Mouse (Mus musculus) macrophage (primary cell): Measurements from ENCODE around the gene Nme4. TPM values are rescaled to one million over a fixed set of nuclear protein-coding genes. Genes with fewer than 3 reads are reported as not detected.
A peak's percentile ranks its signal among the peaks of the same experiment; 100 is the strongest.
"Not testable (repeated sequence)": the region's sequence is repeated elsewhere in the genome, so short reads cannot be mapped to it uniquely, and the experiment has no call there.

Experiments
- H3K27ac ChIP-seq: fragments of 350-480 bp; formaldehyde crosslinking; 2 replicates; pipeline ENCODE4 v1.9.0; 2021
- H3K36me3 ChIP-seq: fragments of 350-480 bp; formaldehyde crosslinking; 2 replicates; pipeline ENCODE4 v1.9.0; 2021; ENCODE audit errors: inconsistent target
- H3K4me3 ChIP-seq: fragments of 350-480 bp; formaldehyde crosslinking; 2 replicates; pipeline ENCODE4 v1.9.0; 2021; ENCODE audit errors: inconsistent target
- H3K79me2 ChIP-seq: fragments of 350-480 bp; formaldehyde crosslinking; 2 replicates; pipeline ENCODE4 v1.9.0; 2021; ENCODE audit errors: inconsistent target
- WGBS: methylation state at CpG from one replicate; pipeline ENCODE4 v1.1.7; 2026; ENCODE audit warnings: inconsistent platforms; ENCODE audit not compliant: missing documents; 5-methylcytosine and 5-hydroxymethylcytosine counted together
- polyA plus RNA-seq: library from polyadenylated mRNA; stranded (reverse); fragments of 250-400 nt; gene quantifications from 3 replicates; pipeline ENCODE4 v1.2.4, GENCODE M21; 2018; ENCODE audit warnings: inconsistent platforms

Nme4 gene
- polyA plus RNA-seq, 1 experiment from 2014 or later, result 16.3 TPM

- H3K4me3 ChIP-seq, result no peak overlapping the region
- no peaks in the 10 kb centered on the region for H3K36me3 ChIP-seq
- WGBS, result 61% methylated on average over 4 of the region's 4 CpGs
- H3K79me2 ChIP-seq, result no peaks in the 10 kb centered on the region
- H3K27ac ChIP-seq, result peak overlapping the region; percentile 87
Observed at GRCm38 (mm10) chr17:26101478-26101877, 6.1 kb upstream of the Nme4 start.

DNA sequence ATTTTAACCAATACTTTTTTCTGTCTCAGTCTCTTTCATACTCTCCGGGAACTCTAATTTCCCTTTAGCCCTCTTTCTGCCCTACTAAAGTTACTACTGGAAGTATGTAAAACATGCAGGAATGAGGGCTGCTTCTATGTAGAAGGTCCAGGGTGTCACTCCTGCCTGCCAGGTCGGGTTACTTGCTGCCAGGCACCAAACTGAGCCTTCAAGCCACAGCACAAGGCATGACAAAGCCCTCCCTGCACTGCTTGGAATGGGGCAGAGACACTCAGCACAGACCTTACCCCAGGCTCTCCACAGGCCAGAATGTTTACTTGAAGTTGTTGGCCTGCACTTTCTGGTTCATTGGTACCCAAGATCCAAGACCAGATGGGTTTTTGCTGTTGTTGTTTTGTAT, 4.8 kb upstream of the Nme4 start:
- H3K27ac ChIP-seq, result peak overlapping the region; percentile 87; the same call in 1 of the 2 replicates
- no peak overlapping the region for H3K4me3 ChIP-seq
- H3K36me3 ChIP-seq, result no peaks in the 10 kb centered on the region
- WGBS, result 74% methylated on average over 2 of the region's 2 CpGs
- no peaks in the 10 kb centered on the region for H3K79me2 ChIP-seq

DNA sequence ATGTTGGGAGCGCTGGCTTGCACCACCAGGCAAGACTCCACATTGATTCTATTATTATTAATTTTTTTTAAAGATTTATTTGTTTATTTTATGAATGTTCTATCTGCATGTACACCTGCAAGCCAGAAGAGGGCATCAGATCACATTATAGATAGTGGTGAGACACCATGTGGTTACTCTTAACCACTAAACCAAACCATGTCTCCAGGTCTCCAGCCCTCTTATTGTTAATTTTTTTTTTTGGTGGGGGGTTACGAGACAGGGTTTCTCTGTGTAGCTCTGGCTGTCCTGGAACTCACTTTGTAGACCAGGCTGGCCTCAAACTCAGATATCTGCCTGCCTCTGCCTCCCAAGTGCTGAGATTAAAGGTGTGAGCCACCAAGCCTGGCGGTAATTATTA, 3.9 kb upstream of the Nme4 start:
- not testable (repeated sequence) for H3K4me3 ChIP-seq, H3K79me2 ChIP-seq, H3K27ac ChIP-seq, H3K36me3 ChIP-seq
- 49% methylated on average over 3 of the region's 3 CpGs for WGBS

DNA sequence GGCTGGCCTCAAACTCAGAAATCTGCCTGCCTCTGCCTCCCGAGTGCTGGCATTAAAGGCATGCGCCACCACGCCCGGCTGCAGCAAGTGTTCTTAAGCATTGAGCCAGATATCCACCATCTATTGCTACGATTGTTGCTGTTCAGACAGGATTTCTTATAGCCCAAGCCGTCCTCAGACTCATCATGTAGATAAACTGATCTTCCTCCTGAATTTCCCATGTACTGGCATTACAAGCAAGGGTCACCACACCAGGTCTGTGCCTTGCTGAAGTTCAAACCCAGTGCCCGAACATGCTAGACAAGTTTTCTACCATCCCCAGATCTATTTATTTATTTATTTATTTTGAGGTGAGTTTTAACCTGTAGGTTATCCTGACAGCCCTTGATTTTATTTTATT, 3.1 kb upstream of the Nme4 start:
- Histone ChIP-seq H3K27ac (no peak overlapping the region), H3K36me3 (no peaks in the 10 kb centered on the region), H3K79me2 (no peaks in the 10 kb centered on the region), H3K4me3 (no peak overlapping the region)
- 98% methylated on average over 7 of the region's 7 CpGs for WGBS

DNA sequence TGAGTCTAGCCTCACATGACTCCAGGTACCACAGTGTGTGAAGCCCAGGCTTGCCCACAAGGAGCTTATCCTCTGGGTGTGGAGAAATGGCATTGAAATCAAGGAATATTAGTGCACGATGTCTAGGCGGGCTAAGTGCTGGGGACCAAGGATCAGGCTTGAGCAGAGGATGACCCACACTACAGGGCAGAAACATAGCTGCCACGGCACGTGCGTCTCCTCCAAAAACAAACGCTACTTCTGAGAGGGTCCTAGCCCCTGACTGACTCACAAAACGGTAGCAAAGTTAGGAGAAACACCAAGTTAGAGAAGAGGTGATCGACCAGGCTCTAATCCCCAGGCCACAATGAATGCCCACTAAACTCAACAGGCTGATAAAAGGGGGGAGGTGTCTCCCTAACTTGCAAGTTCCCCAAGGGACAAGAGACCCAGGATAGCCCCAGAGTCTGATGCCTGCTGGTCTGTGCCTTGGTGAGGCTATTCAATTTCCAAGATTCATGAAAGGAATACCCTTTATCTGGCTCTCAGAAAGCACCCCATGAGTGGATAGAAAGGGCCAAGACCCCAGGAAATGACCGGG, 781 bp downstream of the Nme4 start:
- Histone ChIP-seq H3K79me2 (no peaks in the 10 kb centered on the region), H3K4me3 (peak overlapping the region; percentile 46), H3K36me3 (no peaks in the 10 kb centered on the region), H3K27ac (0 out of 2 replicates have a peak overlapping the region, but pooled peaks have one; percentile 25)
- WGBS, result 65% methylated on average over 9 of the region's 9 CpGs

- no peaks in the 10 kb centered on the region for H3K36me3 ChIP-seq
- H3K79me2 ChIP-seq, result no peaks in the 10 kb centered on the region
- H3K27ac ChIP-seq, result peak within 1 kb of the TSS; percentile 51
- 1% methylated on average over 32 of the region's 32 CpGs for WGBS
- H3K4me3 ChIP-seq, result peak within 1 kb of the TSS; percentile 81
Observed at GRCm38 (mm10) chr17:26089905-26090632, 5.3 kb downstream of the Nme4 start, which contains the start of gene Decr2. Gene Decr2 (minus strand): TSS chr17:26090337.

DNA sequence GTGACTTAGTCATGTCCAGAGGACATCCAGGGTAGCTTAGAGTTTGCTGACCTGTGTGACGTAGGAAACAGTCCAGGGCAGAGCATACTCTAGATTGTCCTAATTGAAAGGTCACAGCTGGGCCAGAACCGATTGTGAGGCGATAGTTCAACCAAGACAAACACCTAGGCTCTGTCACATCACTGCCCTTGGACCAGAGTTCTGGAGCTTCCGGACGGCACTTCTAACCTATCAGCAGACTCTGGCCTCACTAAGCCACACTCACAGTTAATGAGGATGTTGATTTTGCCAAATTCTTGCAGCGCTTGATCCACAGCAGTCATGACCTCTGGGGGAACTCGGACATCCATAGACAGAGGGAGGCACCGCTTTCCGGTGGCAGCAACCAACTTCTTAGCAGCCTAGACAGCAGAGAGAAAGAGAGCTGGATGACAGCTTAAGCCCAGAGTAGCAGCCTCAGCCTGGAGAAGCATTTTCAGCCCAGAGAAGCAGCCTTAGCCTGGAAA, 8.3 kb downstream of the Nme4 start:
- Histone ChIP-seq H3K36me3 (no peaks in the 10 kb centered on the region; the same call in 1 of the 2 replicates), H3K27ac (no peak overlapping the region), H3K79me2 (no peaks in the 10 kb centered on the region), H3K4me3 (no peak overlapping the region)
- WGBS, result 95% methylated on average over 9 of the region's 9 CpGs

DNA sequence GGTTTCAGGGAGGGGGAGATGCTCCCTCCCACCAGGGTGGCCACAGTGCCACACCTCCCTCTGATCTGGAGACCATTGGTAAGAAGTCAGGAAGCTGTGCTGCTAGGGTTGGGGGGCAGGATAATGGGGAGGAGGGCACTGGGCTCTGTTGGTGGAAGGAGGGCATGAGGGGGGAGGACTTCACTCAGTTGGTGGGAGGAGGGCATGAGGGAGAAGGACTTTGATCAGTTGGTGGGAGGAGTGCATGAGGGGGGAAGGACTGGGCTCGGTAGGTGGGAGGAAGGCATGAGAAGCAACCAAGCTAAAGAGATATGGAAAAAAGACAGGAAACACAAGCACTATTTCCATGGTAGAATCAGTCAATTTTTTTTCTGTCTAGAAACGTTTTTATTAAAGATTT, 14.5 kb downstream of the Nme4 start:
- 66% methylated on average over 2 of the region's 2 CpGs for WGBS
- no peaks in the 10 kb centered on the region for H3K79me2 ChIP-seq
- no peak overlapping the region for H3K27ac ChIP-seq
- H3K4me3 ChIP-seq, result no peak overlapping the region
- no peaks in the 10 kb centered on the region; the same call in 1 of the 2 replicates for H3K36me3 ChIP-seq

- Histone ChIP-seq H3K4me3 (no peak overlapping the region), H3K36me3 (no peaks in the 10 kb centered on the region), H3K27ac (no peak overlapping the region), H3K79me2 (no peaks in the 10 kb centered on the region)
- WGBS, result 89% methylated on average over 2 of the region's 2 CpGs
Observed at GRCm38 (mm10) chr17:26078851-26079250, 16.6 kb downstream of the Nme4 start.

DNA sequence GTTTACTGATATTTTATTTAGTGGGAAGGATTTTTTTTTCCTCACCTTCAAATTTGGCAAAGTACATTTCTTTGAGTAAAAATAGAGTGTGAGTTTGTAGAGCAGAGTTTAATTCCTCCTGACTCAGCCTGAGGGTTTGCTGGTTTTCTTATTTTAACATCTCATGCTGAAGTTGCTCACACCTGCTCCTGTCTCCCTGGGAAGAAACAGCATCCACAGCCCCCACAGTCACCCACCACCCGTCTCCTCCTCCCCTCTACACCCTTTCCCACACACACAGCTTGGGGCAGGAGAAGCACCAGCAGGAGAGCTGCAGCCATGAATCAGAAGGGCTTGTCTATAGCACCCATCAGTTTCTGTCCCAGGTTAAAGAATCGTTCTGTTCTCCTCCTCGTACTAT, 20.2 kb downstream of the Nme4 start:
- Histone ChIP-seq H3K79me2 (no peaks in the 10 kb centered on the region), H3K36me3 (no peaks in the 10 kb centered on the region), H3K27ac (no peak overlapping the region), H3K4me3 (no peak overlapping the region)
- WGBS, result 83% methylated on average over 3 of the region's 3 CpGs

DNA sequence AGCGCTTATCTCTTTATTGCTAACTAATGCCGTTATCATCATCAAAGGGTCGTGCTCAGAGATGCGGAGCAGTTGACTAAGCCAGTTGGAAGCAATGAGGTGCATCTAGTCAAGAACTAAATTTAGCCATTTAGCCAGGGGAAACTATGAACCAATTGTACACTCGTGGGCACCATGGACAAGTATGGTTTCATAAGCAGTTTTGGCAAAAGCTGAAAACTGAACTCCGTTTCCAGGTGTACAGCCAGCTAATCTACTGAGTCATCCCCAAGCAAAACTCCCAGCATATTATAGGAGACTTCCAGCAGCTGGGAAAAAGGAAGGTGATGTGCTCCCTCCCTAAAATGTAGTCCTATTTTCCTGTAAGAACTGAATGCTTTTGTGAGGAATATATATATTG, 25.3 kb downstream of the Nme4 start:
- Histone ChIP-seq H3K27ac (no peak overlapping the region), H3K36me3 (no peaks in the 10 kb centered on the region), H3K4me3 (no peak overlapping the region), H3K79me2 (no peaks in the 10 kb centered on the region)
- WGBS, result 27% methylated on average over 6 of the region's 6 CpGs

DNA sequence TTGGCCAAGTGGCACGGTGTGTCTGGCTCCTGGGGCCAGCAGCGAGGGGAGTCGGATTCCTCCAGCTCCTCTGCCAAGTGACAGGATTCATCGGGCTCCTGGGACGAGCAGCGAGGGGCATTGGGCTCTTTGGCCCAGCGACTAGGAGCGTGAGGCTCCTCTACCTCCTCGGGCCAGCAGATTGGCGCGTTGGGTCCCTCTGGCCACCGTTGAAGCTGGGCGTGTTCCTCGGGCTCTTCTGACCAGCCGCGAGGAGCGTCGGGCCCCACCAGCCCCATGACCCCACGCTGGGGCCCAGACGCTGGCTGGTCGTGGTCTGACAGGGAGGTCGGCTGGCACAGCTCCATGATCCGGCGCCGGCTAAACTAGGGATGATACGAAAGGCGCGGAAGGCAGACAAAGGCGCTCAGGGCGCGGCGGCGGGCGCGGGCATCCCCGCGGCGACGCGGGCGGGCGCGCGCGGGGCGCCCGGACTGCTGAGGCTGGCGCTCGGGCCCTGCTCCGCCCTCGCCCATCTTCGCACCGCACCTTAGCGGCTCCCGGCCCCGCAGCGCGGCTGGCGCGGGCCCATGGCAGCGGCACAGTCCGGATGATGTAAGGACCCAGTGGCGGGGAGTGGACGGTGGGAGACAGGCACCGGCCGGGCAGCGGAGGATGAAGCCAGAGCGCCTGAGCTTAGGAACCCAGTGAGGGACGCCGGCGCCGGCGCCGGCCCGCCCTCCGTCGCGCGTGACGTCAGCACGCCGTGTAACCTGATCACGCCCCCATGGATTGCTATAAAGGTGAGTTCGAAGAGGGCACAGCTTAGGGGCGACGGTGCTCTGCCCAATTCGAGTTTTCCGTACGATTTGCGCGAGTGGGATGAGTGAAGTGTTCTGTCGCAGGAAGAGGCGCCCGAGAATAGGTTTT, 26.3 kb downstream of the Nme4 start, which contains the start of gene Rab11fip3:
TSS of gene Rab11fip3 (minus strand) at position 725 of the 909 bp plus-strand sequence.
- Histone ChIP-seq H3K4me3 (peak within 1 kb of the TSS; percentile 39), H3K36me3 (no peaks in the 10 kb centered on the region), H3K79me2 (no peaks in the 10 kb centered on the region), H3K27ac (no peak within 1 kb of the TSS)
- WGBS, result under 1% methylated on average over 94 of the region's 94 CpGs

GRCm38 (mm10) chr17:26068024-26068830, 27.2 kb downstream of the Nme4 start:
- H3K79me2 ChIP-seq, result no peaks in the 10 kb centered on the region
- H3K36me3 ChIP-seq, result no peaks in the 10 kb centered on the region
- peak overlapping the region; percentile 26 for H3K4me3 ChIP-seq
- WGBS, result 19% methylated on average over 44 of the region's 44 CpGs
- no peak overlapping the region for H3K27ac ChIP-seq

DNA sequence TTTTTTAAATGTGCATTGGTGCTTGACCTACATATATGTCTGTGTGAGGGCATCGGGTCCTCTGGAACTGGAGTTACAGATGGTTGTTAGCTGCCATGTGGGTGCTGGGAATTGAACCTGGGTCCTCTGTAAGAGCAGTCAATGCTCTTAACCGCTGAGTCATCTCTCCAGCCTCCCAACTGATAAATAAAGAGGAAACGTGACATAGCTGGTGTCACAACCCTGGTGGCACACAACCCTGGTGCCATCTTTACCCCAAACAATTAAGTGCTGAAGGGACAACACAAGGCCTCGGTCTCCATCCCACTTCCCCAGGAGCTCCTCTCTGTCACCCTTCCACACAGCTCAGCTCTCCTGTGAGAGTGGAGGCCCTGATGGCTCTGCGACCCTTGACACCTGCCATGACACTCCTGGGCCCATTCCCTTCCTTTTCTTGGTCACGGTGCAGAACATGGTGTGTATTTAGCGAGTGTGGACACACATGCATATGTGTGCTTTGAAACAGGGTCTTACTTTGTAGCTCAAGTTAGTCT, 28.8 kb downstream of the Nme4 start:
- H3K79me2 ChIP-seq, result no peaks in the 10 kb centered on the region
- H3K27ac ChIP-seq, result no peak overlapping the region
- H3K4me3 ChIP-seq, result no peak overlapping the region
- no peaks in the 10 kb centered on the region for H3K36me3 ChIP-seq
- WGBS, result 90% methylated on average over 7 of the region's 7 CpGs
